Mouse (Mus musculus) gonadal fat pad, adult 2 months (tissue): ENCODE measurements around the gene Tmem243. TPM values are rescaled to one million over a fixed set of nuclear protein-coding genes. Genes with fewer than 3 reads are reported as not detected.

Experiments used
- DNase-seq: peaks from one replicate; pipeline ENCODE4 v3.0.0-alpha.2; 2012; ENCODE audit warnings: low read depth
- polyA plus RNA-seq: library from polyadenylated mRNA; depleted of rRNA; stranded (reverse); fragments of >200 nt; gene quantifications from 2 replicates; pipeline ENCODE4 v1.2.3, GENCODE M21; 2012; rRNA removed

Gene Tmem243
- polyA plus RNA-seq, 1 experiment = 41.4 TPM

DNA sequence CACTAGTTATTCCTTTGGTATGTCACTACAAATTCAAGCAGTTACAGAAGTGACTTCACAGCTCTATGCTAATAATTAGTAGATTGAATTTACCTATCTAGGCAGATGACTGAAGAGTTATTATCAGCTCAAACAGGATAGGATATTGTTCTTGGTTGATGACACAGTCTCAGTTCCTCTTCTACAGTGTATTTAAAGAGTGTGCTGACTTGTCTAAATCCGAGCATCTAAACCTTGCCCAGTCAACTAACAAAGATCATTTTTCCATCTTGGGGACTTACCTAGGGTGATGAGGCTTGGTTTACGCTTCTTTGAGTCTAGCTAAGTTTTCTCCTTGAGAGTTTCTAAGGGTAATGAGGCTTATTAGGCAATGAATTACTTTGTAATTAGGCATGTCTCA lies 72.8 kb downstream of the Tmem243 start:
- no peak for DNase-seq

DNA sequence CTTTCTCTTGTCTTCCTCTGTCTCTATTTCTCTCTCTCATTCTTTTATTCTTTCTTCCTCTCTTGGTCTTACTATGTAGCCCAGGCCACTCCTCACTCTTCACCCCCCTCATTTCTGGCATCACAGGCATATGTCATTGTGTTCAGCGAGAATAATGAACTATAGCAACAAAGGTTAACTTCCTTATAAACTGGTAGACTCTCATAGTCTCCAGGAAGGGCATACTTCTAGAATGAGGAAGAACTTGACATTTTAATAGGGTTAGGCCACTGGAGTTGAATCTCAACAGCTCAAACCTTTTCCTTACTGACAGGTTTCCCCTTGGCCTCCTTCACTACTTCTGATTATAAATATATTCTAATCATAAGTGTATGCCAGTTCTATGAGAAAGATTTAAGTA lies 86.0 kb downstream of the Tmem243 start:
- DNase-seq = no peak

Other genes with a start within 250 kb of the Tmem243 start
- gene Abcb4, start 207.0 kb upstream of the Tmem243 start, polyA plus RNA-seq = 0.15 and 0.24 TPM in 2 replicates
- 22.1 and 22.9 TPM in 2 replicates for gene Crot, start 103.3 kb upstream of the Tmem243 start, polyA plus RNA-seq
- 13.5 and 14.6 TPM in 2 replicates for gene Dmtf1, start 61.1 kb downstream of the Tmem243 start, polyA plus RNA-seq
- gene 9330182L06Rik, start 165.4 kb downstream of the Tmem243 start, polyA plus RNA-seq = 0.62 and 1.2 TPM in 2 replicates